Mouse (Mus musculus): ENCODE measurements around the gene Ninj1. TPM values are rescaled to one million over a fixed set of nuclear protein-coding genes. Genes with fewer than 3 reads are reported as not detected.

Gene Ninj1
- total and polyA plus RNA-seq, 3 experiments: 30.5 to 69.8 TPM; not detected in 1

DNA sequence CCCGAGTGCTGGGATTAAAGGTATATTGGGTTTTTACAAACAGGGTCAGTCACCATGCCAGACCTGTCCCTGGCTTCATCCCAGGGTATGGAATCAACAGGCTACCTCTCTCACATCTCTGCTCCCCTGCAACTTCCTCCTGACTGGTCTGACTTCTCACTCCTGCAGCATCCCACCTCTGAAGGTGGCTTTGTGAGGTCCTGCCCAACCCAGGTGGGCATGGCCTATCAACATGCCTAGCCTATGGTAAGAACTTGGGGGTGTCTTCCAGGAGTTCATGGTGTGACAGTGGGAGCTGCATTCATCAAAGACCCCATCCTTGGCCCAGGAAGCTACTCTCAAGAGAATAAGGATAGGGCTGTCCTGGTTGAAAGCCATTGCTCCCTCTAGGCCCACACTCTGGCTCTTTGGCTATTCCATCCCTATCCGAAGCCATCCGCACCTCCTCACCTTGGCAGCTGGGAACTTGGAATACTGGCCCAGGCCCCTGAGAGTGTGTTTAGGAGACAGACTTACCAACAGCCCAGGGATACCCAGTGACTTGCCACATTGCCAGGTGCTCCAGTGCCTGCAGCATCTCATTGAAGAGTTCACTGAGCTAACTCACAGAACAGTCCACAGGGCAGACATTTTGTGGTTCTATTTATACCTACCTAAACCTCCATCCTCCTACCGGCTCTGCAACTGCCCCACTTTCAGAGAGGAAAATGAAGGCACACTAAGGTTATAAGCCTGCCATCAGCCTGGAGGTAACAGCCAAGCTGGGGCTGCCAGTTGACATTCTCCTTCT, 25.6 kb downstream of the Ninj1 start:
- no peak overlapping the region for H3K4me3 ChIP-seq (ENCODE audit: control insufficient read depth in 1 of 2, insufficient read depth in 1 of 2, low read depth in 2 of 2, low read length in 2 of 2)
- no peak for TF ChIP-seq TCF12 (IDR thresholded peaks at IDR 0.05; ENCODE audit: low read depth, low read length)
- no peak for TF ChIP-seq MXI1 (IDR thresholded peaks at IDR 0.05; ENCODE audit: low read depth, low read length)
- no peak for TF ChIP-seq BHLHE40 (IDR thresholded peaks at IDR 0.05; ENCODE audit: borderline replicate concordance, low read depth, low read length)
- no peak for TF ChIP-seq GABPA (IDR thresholded peaks at IDR 0.05; ENCODE audit: low read depth, low read length)
- no peak for TF ChIP-seq ELF1 (IDR thresholded peaks at IDR 0.05; ENCODE audit: low read depth, low read length)
- no peak for TF ChIP-seq POLR2A (IDR thresholded peaks at IDR 0.05; ENCODE audit: control insufficient read depth in 1 of 2, insufficient read depth in 1 of 2, low read depth in 1 of 2, low read length in 2 of 2, poor library complexity in 1 of 2)
- no peak for TF ChIP-seq MAZ (IDR thresholded peaks at IDR 0.05; ENCODE audit: low read depth, low read length)
- TF ChIP-seq NELFE (IDR thresholded peaks at IDR 0.05; ENCODE audit: low read depth, low read length): no peak
- H3K36me3 ChIP-seq (ENCODE audit: control insufficient read depth in 1 of 2, insufficient read depth in 2 of 2, low read length in 2 of 2): peaks cover 0 to 4% of the 10 kb centered on the region in 2 experiments; a peak in 1 of 4 replicates
- no peak overlapping the region for H3K9ac ChIP-seq (ENCODE audit: control insufficient read depth, low read depth, low read length, poor library complexity, severe bottlenecking)
- H3K9me3 ChIP-seq (replicated peaks; ENCODE audit: insufficient read depth, low read length): no peaks in the 10 kb centered on the region
- peaks cover 0 to 15% of the 10 kb centered on the region in 2 experiments for H3K4me1 ChIP-seq (ENCODE audit: control insufficient read depth in 1 of 2, insufficient read depth in 2 of 2, low read length in 2 of 2)
- no peaks in the 10 kb centered on the region for H3K27me3 ChIP-seq (ENCODE audit: control insufficient read depth in 1 of 2, insufficient read depth in 2 of 2, low read length in 2 of 2)
- H3K79me2 ChIP-seq (ENCODE audit: control insufficient read depth, insufficient read depth, low read length, poor library complexity): no peaks in the 10 kb centered on the region; the same call in 1 of the 2 replicates
- H3K27ac ChIP-seq (ENCODE audit: control insufficient read depth, low read depth, low read length): no peak overlapping the region
- no peak for DNase-seq (ENCODE audit: low read depth, low spot score)

DNA sequence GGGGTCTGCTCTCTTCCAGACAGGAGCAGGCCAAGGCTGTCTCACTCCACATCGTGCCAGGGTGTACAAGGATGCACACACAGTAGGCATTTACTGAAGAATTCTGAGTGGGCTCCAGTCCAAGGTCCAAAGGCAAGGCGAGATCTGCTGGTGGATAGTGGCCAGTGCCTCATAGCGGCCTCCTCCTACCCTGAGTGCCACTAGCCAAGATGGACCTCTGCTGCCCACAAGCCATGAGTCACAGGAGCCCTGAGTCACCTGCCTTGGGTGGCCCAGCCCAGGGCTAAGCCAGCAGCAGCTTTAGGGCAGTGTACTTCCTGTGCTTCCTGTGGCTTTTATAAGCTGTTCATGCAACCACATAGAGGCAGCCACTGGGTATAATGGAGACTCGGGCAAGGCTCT, 26.2 kb downstream of the Ninj1 start:
- Histone ChIP-seq H3K27me3 (ENCODE audit: control insufficient read depth in 1 of 2, insufficient read depth in 2 of 2, low read length in 2 of 2) (no peaks in the 10 kb centered on the region), H3K4me3 (ENCODE audit: control insufficient read depth in 1 of 2, insufficient read depth in 1 of 2, low read depth in 2 of 2, low read length in 2 of 2) (no peak overlapping the region), H3K36me3 (ENCODE audit: control insufficient read depth in 1 of 2, insufficient read depth in 2 of 2, low read length in 2 of 2) (peaks cover 0 to 4% of the 10 kb centered on the region in 2 experiments; a peak in 1 of 4 replicates), H3K4me1 (ENCODE audit: control insufficient read depth in 1 of 2, insufficient read depth in 2 of 2, low read length in 2 of 2) (peaks cover 0 to 15% of the 10 kb centered on the region in 2 experiments), H3K9ac (ENCODE audit: control insufficient read depth, low read depth, low read length, poor library complexity, severe bottlenecking) (no peak overlapping the region), H3K9me3 (replicated peaks; ENCODE audit: insufficient read depth, low read length) (no peaks in the 10 kb centered on the region), H3K79me2 (ENCODE audit: control insufficient read depth, insufficient read depth, low read length, poor library complexity) (no peaks in the 10 kb centered on the region; the same call in 1 of the 2 replicates), H3K27ac (ENCODE audit: control insufficient read depth, low read depth, low read length) (no peak overlapping the region)
- peak; percentile 30 for DNase-seq (ENCODE audit: low read depth, low spot score)
- TF ChIP-seq ETS1 (IDR thresholded peaks at IDR 0.05; ENCODE audit: low read depth, low read length) (no peak), MAFK (IDR thresholded peaks at IDR 0.05; ENCODE audit: borderline replicate concordance, low read depth, low read length) (no peak), USF2 (IDR thresholded peaks at IDR 0.05; ENCODE audit: borderline replicate concordance in 1 of 2, insufficient read depth in 1 of 2, low read depth in 1 of 2, low read length in 2 of 2) (no peak), SIN3A (IDR thresholded peaks at IDR 0.05; ENCODE audit: low read length) (no peak), POLR2A (IDR thresholded peaks at IDR 0.05; ENCODE audit: control insufficient read depth in 1 of 2, insufficient read depth in 1 of 2, low read depth in 1 of 2, low read length in 2 of 2, poor library complexity in 1 of 2) (no peak), CHD2 (IDR thresholded peaks at IDR 0.05; ENCODE audit: low read length) (no peak), MYB (IDR thresholded peaks at IDR 0.05; ENCODE audit: low read depth, low read length) (no peak), JUND (IDR thresholded peaks at IDR 0.05; ENCODE audit: low read depth, low read length) (no peak), RCOR1 (IDR thresholded peaks at IDR 0.05; ENCODE audit: low read depth, low read length) (no peak), ZNF384 (IDR thresholded peaks at IDR 0.05; ENCODE audit: low read depth, low read length) (no peak)

Data from MEL (cell line).